Mouse (Mus musculus) heart, postnatal 36 days (tissue): ENCODE measurements around the gene Eng. TPM values are rescaled to one million over a fixed set of nuclear protein-coding genes. Genes with fewer than 3 reads are reported as not detected.

Experiments
- DNase-seq, 2 experiments: peaks; one replicate each; pipeline ENCODE4 v3.0.0; 2021 to 2022
- intact Hi-C: fragments of 180-260 bp; cut with DNase I; formaldehyde crosslinking; loops from one replicate; pipeline ENCODE4 v1.15.1; 2025
- total RNA-seq, 2 experiments: library from RNA; stranded (reverse); gene quantifications; 2 replicates each; pipeline ENCODE4 v1.2.3; 2021

Gene Eng
- 100 to 1,000 TPM; 123 to 136 TPM for total RNA-seq

DNA sequence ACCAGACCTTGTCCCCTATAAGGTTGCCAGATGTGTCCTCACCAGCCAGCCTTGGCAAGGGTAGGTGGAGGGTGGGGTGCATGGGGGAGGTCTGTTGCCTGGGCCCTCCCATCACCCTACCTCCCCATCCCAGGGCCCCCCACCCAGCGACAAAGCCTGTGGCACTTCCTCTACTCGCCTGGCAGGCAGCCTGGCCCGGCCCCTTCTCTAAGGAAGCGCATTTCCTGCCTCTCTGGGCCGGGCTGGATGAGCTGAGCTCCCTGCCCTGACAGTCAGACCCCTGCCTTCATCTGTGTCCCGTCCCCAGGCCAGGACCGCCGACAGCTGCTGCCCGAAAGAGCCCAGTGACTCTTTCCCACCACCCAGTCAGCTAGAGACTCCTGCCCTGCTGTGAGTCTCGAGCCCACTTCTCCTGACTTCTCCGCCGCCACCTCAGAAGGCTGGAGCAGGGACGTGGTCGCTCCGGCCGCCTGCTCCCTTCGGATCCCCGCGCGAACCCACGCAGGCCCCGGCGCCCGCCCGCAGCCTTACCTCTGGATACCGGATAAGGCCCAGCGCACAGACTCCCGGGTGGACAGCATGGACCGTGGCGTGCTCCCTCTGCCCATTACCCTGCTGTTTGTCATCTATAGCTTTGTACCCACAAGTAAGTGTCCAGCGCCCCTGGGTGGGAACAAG is at the start of gene Eng:
Eng (plus strand) TSS at position 217 of the 678 bp plus-strand sequence.
- intact Hi-C loops, result loop anchor here (1.0 kb wide), 1 partner anchor 12 kb away; no protein-coding TSS in a partner anchor

GRCm38 (mm10) chr2:32596725-32597124 is 49.7 kb upstream of the Eng start:
- no peak for DNase-seq
- intact Hi-C loops, result no loop called here

More for the DNA sequence above, at the start of gene Eng:
- DNase-seq, result peak; percentile 85

- no peak for DNase-seq
- intact Hi-C loops, result no loop called here
Observed at GRCm38 (mm10) chr2:32597248-32597647, 49.1 kb upstream of the Eng start.

DNA sequence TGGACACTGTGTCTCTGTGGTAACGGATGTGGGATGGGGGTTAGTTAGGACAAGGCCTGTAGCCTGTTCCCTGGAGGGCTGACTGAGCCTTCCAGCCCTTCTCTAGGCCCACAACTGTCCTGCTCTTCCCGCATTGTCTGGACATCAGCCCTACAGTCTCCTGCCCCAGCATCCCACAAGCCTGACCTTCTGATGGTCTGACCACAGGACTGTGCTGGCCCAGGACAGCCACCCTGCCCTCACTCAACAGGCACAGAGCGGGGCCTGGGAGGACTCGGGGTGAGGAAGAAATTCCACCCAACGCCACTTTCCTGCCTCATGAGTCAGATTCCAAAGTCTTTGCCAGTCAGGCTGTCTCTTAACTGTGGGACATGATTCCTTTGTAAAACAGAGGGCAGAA is 48.7 kb upstream of the Eng start:
- no peak for DNase-seq
- intact Hi-C loops, result no loop called here

GRCm38 (mm10) chr2:32598506-32598905 is 47.9 kb upstream of the Eng start:
- intact Hi-C loops, result no loop called here
- peak; percentile 45 to 47 for DNase-seq

DNA sequence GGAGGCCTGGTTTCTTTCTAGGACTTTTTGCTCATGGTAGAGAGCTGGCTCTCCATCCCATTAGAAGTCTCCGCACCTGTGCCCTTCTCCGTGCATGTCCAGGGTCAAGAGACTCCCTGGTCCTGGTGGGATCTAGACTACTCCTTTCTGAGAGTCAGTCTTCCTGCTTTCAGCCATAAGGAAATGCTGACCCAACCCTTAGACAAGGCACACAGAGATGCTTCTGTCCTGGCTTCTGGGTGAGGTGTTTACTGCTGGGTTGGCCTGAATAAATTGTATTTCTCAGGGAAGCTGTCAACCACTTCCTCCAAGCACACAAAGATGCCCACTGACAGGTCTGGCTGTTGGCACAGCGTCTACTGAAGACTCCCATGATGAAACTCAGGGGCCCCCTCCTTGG is 47.0 kb upstream of the Eng start, which contains the start of gene St6galnac6:
St6galnac6 (plus strand) TSS at position 301 of the 400 bp plus-strand sequence.
- intact Hi-C loops, result loop anchor here (1.0 kb wide), 1 partner anchor 10 kb away; no protein-coding TSS in a partner anchor
- DNase-seq, result no peak

DNA sequence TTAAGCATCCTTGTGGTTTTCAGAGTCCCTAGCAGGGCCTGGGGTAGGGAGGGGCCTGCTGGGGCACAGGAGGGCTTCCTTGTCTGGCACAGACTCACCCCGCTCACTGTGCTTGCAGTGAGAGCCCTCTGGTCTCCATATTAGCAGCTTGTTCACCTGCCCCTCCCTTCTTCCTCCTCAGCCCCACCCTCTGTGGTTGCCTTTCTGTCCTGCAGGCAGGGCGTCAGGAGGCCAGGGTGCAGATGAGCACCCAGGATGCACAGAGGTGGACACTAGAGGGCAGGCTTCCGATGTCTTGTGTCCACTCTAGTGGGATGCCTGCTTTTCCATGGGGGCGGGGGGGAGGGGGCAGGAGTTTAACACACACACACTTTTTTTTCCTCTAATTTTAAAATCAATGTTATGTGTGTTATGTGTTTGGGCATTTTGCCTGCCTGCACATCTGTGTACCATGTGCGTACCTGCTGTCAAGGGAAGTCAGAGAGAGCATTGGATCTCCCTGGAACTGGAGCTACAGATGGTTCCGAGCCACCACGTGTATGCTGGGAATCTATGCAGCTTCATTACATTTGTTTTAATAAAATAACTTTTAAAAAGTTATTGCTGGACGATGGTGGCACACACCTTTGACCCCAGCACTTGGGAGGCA is 44.9 kb upstream of the Eng start:
- no peak for DNase-seq
- intact Hi-C loops, result loop anchor here (1.0 kb wide), 1 partner anchor 18 kb away; no protein-coding TSS in a partner anchor

- peak; percentile 90 to 95 for DNase-seq
Observed at GRCm38 (mm10) chr2:32602600-32603054, 43.8 kb upstream of the Eng start.

GRCm38 (mm10) chr2:32604631-32605030 is 41.8 kb upstream of the Eng start:
- intact Hi-C loops, result no loop called here
- DNase-seq, result no peak

More at GRCm38 (mm10) chr2:32602600-32603054, 43.8 kb upstream of the Eng start:
- intact Hi-C loops, result loop anchor here (1.0 kb wide), 1 partner anchor 19 kb away; no protein-coding TSS in a partner anchor

DNA sequence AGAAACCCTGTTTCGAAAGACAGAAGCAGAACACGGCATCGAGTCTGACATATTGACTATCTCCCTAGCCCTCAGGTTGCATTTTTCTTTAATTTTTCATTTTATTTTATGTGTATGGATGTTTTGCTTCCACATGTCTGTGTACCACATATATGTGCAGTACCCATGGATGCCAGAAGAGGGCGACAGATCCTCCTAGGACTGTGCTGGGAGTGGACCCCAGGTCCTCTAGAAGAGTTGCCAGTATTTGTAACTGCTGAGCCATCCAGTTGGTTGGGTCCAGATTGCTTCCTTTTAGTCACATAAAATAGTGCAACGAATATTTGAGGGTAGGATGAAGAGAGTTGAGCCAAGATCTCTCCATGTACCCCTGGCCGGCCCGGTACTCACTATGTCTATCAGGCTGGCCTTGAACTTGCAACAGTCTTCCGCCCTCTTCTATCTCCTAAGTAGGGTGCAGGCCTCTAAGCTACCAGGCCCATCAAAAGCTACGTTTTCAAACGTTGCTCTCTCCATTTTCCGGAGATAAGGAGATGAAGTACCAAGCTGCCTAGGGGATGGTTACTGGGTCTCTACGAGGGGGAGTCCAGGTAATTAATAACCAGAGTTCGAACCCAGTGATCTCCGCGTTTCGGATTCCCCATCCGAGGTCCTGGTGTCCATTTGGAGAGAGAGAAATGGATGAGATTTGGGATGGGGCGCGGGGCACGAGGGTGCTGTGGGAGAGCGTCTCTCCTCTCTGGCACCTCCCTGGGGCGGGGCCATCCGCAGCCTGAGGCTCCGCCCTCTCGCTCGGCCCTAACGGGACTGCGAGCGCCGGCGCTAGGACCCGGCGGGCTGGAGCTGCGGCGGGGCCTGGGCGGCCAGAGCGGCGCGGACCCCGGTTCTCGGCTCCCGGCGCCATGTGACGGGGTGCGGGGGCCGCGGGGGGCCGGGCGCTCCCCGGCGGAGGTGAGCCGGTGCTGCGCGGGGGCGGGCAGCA is 39.9 kb upstream of the Eng start:
- DNase-seq, result peak; percentile 86 to 90
- intact Hi-C loops, result no loop called here

DNA sequence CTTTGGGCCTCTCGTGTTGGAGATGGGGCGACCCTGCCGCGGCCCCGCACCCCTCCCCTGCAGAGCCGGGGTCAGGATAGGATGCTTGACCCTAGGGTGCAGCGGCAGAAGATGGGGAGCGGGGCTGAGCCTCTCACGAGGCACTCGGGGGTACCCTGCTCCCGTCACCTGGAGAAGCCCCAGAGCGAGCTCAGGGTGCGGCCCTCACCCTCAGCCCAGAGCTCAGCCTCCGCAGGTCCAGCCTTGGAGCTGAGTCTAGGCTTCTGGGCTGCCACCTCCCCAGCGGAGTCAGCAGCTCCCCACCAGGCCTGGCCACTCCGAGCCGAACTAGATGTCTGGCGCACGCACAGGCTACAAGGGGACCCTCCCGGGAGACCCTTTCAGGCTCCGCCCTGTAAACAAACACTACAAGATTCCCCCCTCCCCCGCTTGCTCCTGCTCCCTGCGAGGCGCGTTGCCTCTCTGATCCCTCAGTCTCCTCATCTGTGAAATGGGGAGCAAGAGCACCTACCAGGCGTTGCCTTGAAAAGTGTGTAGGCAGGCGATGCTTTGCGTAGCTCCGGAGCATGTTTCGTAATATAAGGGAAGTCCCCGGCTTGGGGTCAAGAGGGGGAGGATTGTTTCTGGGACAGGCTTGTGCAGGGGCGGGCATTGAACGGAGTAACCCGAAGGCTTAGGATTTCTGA is 39.0 kb upstream of the Eng start:
- intact Hi-C loops, result no loop called here
- DNase-seq, result peak; percentile 46 to 66

DNA sequence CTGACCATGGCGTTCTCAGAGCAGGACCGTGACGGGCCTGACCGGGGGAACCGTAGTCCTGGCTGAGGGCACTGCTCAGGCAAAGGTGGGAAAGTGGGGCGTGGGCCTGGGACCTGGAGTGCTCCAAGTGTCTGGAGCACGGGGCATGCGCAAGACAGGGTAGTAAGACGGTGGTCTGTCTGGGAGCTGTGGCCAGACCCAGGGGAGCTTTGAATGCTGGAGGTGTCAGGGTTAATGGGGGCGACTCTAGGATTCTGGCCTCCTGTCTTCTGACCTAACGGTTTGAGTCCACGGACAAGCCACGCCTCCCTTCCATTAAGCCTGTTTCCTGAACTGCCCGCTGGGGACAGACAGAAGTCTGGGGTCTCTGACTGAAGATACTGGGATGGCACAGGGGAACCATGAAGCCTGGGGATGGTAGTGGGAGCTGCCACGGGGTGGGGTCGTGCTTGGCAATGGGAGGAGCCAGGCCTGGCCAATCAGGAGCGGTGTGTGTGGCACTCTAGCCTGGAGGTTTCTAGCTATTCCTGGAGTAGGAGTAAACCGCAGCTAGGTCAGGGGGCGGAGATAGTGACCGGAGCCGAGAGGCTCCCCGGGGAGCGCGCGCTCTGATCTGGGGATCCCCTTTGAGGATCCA is 38.1 kb upstream of the Eng start:
- peak; percentile 76 to 86 for DNase-seq
- intact Hi-C loops, result no loop called here

DNA sequence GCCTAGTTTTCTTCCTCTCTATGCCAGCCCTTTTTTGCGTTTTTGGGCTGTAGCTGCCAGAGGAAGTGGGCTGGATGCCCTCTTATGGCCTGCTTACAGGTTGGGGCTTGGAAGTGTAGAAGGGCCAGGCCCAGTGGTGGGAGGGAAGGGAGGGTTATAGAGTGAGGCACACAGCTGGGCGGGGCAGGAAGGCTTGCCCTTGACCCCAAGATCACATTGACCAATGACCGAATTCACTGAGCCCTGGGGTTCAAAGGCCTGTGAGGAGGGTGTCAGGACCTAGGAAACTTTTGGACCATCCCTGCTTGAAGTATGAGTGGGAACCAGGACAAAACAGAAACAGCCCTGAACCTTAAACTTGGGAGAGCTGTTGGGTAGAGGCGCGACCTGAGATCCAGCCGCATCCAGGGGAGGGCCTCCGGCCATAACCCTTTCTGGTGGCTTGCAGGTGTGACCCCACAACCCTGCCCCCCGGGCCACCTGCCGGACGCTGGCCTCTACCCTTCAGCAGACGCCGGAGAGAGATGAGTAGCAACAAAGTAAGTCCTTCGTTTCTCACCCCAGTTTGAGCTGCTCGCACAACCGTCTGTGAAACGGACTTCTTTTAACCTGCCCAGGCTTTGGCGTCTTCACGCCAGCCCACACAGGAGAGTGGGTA is 37.5 kb upstream of the Eng start:
- intact Hi-C loops, result no loop called here

GRCm38 (mm10) chr2:32610610-32611229 is 35.7 kb upstream of the Eng start:
- intact Hi-C loops, result no loop called here

More for the DNA sequence above, 37.5 kb upstream of the Eng start:
- no peak for DNase-seq

DNA sequence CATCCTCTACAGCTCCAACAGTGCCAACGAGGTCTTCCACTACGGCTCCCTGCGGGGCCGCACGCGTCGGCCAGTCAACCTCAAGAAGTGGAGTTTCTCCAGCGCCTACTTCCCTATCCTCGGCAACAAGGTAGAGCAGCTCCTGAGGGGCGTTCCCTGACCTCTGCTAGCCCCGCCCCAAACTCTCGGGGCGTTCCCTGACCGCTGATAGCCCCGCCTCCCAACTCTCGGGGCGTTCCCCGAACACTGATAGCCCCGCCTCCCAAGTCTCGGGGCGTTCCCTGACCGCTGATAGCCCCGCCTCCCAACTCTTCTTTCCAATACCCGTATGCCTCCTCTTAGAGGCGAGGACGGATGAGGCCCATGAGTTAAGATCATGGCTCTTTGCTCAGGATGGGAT is 34.1 kb upstream of the Eng start:
- intact Hi-C loops, result no loop called here
- DNase-seq, result no peak

More at GRCm38 (mm10) chr2:32610610-32611229, 35.7 kb upstream of the Eng start:
- DNase-seq, result peak; percentile 60 to 72

GRCm38 (mm10) chr2:32617109-32617508 is 29.3 kb upstream of the Eng start:
- intact Hi-C loops, result loop anchor here (5.0 kb wide), 1 partner anchor 35 kb away; no protein-coding TSS in a partner anchor
- DNase-seq, result no peak

DNA sequence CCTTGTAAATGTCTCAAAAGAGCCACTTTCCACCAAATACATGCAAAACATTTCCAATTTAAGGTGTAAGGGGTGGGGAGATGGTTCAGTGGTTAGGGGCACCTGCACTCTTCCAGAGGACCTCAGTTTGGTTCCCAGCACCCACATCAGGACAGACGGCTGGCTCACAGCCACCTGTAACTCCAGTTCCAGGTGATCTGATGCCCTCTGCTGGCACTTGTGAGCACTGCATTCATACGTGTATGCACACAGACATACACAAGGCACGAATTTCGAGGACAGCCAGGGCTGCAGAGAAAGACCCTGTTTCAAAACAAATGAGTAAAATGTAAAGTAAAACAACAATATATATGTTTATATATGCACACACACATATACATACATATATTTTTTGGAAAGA is 28.8 kb upstream of the Eng start:
- DNase-seq, result no peak

DNA sequence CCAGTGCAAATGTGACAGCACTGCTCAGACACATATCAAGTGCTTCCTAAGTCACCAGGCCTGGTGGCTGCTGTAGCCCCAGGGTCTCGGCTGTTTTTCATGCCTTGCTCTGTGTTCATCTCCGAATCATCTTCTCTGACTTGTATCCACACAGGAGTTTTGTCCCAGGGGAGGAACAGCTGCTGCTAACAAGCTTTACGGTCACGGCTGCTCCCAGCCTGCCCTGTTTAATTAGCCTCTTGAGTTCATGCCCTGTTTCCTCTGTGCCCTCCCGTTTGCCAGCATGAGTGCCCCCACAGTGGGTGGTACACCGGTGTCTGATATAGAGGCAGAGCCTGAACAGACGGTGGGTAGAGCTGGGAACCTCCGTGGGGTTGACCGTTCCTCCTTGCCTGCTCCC is 28.3 kb upstream of the Eng start:
- DNase-seq, result no peak
- intact Hi-C loops, result loop anchor here (5.0 kb wide), 1 partner anchor 36 kb away; no protein-coding TSS in a partner anchor

More for the DNA sequence above, 28.8 kb upstream of the Eng start:
- intact Hi-C loops, result loop anchor here (5.0 kb wide), 1 partner anchor 35 kb away; no protein-coding TSS in a partner anchor
